14 mouse cellular contexts compared by ENCODE assay signal in genomic region chr10:123048730-123049129, GRCm38 (mm10).
"Had no signal": no experiment of that assay in that cellular context is flagged by ENCODE, and none has a peak within 500 bp of the region (broad histone marks: within the 10 kb centered on the region; RNA-seq: fewer than 3 reads in every experiment).

No protein-coding gene starts in this region.

- H3K27ac ChIP-seq: left cerebral cortex, adult 2 months; limb, embryonic 10.5 days; liver, embryonic 15.5 days; neural tube, embryonic 12.5 days; stomach, embryonic 15.5 days had no signal

- H3K4me3 ChIP-seq: left cerebral cortex, adult 2 months; limb, embryonic 10.5 days; liver, embryonic 15.5 days; neural tube, embryonic 12.5 days; stomach, embryonic 15.5 days had no signal

- H3K36me3 ChIP-seq: stomach, embryonic 15.5 days had no signal

- H3K4me2 ChIP-seq: liver, embryonic 11.5 days; liver, embryonic 15.5 days; neural tube, embryonic 12.5 days; stomach, embryonic 15.5 days had no signal

- H3K4me1 ChIP-seq: limb, embryonic 10.5 days; liver, embryonic 15.5 days; neural tube, embryonic 12.5 days; stomach, embryonic 15.5 days had no signal

- H3K27me3 ChIP-seq: liver, embryonic 15.5 days; neural tube, embryonic 12.5 days; stomach, embryonic 15.5 days had no signal

- ATAC-seq: lung, postnatal 0 days had no signal

- DNase-seq: kidney, adult 8-10 months; lung, adult 2 months; lung, postnatal 36 days; midbrain, embryonic 14.5 days; spleen, adult 18-20 months; thymus, adult 2 months; thymus, postnatal 4 days had no signal

- H3K9me3 ChIP-seq: limb, embryonic 10.5 days; liver, embryonic 15.5 days; neural tube, embryonic 12.5 days; stomach, embryonic 15.5 days had no signal

- H3K9ac ChIP-seq: liver, embryonic 15.5 days; neural tube, embryonic 12.5 days; stomach, embryonic 15.5 days had no signal
